Comparison of ENCODE assay signal across 8 mouse cellular contexts in the genomic region with DNA sequence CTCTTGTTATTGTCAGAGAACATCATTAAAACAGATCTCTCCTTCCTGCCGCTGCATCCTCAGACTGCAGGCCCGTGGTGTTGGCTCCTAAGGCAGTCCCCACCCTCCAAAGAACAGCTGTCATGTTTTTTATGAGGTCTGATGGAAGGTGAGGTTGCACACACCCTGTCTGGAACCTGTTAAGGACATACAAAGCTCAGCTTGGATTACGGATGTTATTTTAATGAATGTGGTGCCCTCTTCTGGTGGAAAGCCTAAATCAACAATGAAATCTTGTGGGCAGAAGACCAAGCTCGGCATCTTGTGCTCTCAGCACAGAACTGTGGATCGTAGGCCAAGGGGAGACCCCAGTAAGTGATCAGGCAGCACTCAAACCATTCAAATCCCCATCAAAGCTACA.
DNase-seq lines count a peak whose midpoint lies in the region; ATAC-seq and TF ChIP-seq lines count a peak whose summit lies in the region.

No protein-coding gene starts in this region.

- H3K4me1 ChIP-seq in liver, embryonic 14.5 days (replicated peaks; ENCODE audit: control insufficient read depth in 2 of 2, insufficient read depth in 2 of 2, low read length in 1 of 2) = no peaks in the 10 kb centered on the region
- H3K4me1 ChIP-seq in liver, embryonic 11.5 days (replicated peaks; ENCODE audit: control insufficient read depth, insufficient read depth, low read length) = no peaks in the 10 kb centered on the region
- peaks cover 9% of the 10 kb centered on the region for H3K4me1 ChIP-seq in forebrain, embryonic 15.5 days
- no peaks in the 10 kb centered on the region for H3K4me1 ChIP-seq in intestine, postnatal 0 days (replicated peaks; ENCODE audit: control insufficient read depth, insufficient read depth, low read length)

- H3K4me3 ChIP-seq in liver, embryonic 14.5 days (ENCODE audit: insufficient read depth in 1 of 2, low read depth in 2 of 2, low read length in 2 of 2) = no peak overlapping the region
- no peak overlapping the region for H3K4me3 ChIP-seq in liver, embryonic 11.5 days (ENCODE audit: low read depth, low read length)
- H3K4me3 ChIP-seq in forebrain, embryonic 15.5 days = no peak overlapping the region
- no peak overlapping the region for H3K4me3 ChIP-seq in intestine, postnatal 0 days (ENCODE audit: low read depth, low read length)

- no peak overlapping the region for H3K4me2 ChIP-seq in liver, embryonic 14.5 days (ENCODE audit: low read depth)
- H3K4me2 ChIP-seq in liver, embryonic 11.5 days = no peak overlapping the region
- H3K4me2 ChIP-seq in forebrain, embryonic 15.5 days (replicated peaks) = no peak overlapping the region
- no peak overlapping the region for H3K4me2 ChIP-seq in intestine, postnatal 0 days (replicated peaks; ENCODE audit: low read depth)

- H3K36me3 ChIP-seq in liver, embryonic 14.5 days (replicated peaks; ENCODE audit: control insufficient read depth, insufficient read depth, low read depth) = no peaks in the 10 kb centered on the region
- H3K36me3 ChIP-seq in liver, embryonic 11.5 days (ENCODE audit: control insufficient read depth, insufficient read depth, low read length) = no peaks in the 10 kb centered on the region
- H3K36me3 ChIP-seq in forebrain, embryonic 15.5 days = no peaks in the 10 kb centered on the region
- no peaks in the 10 kb centered on the region for H3K36me3 ChIP-seq in intestine, postnatal 0 days (ENCODE audit: control insufficient read depth, insufficient read depth)

- no peak for ATAC-seq in liver, embryonic 14.5 days (ENCODE audit: insufficient read depth)
- ATAC-seq in liver, embryonic 11.5 days (replicated peaks; ENCODE audit: low FRiP score) = no peak
- ATAC-seq in forebrain, embryonic 15.5 days (replicated peaks) = peak; percentile 88
- 0 out of 2 replicates have a peak, but pooled peaks have one; percentile 60 for ATAC-seq in intestine, postnatal 0 days

- peak; percentile 39 for TF ChIP-seq CTCF in liver, embryonic 14.5 days (IDR thresholded peaks at IDR 0.05; ENCODE audit: low read depth)
- peak; percentile 72 for TF ChIP-seq CTCF in intestine, postnatal 0 days (IDR thresholded peaks at IDR 0.05; ENCODE audit: low read depth)

- DNase-seq in liver, embryonic 14.5 days (ENCODE audit: low read depth in 3 of 3, low spot score in 3 of 3) = peak in 2 of 3 experiments; percentile 12 to 22
- no peak for DNase-seq in liver, embryonic 11.5 days (ENCODE audit: low spot score)
- DNase-seq in cerebellum, adult 11-12 months = peak; percentile 5
- peak; percentile 31 to 87 for DNase-seq in left cerebral cortex, postnatal 10 days (ENCODE audit: extremely low spot score in 1 of 2, low spot score in 2 of 2)
- peak; percentile 33 for DNase-seq in neural tube, embryonic 10.5 days (ENCODE audit: extremely low spot score, low spot score)
- no peak for DNase-seq in spleen, postnatal 4 days (ENCODE audit: low spot score in 2 of 2)

- no peaks in the 10 kb centered on the region for H3K9me3 ChIP-seq in liver, embryonic 14.5 days (ENCODE audit: control insufficient read depth, low read length)
- H3K9me3 ChIP-seq in liver, embryonic 11.5 days (ENCODE audit: control insufficient read depth, low read length) = no peaks in the 10 kb centered on the region
- no peaks in the 10 kb centered on the region for H3K9me3 ChIP-seq in forebrain, embryonic 15.5 days
- H3K9me3 ChIP-seq in intestine, postnatal 0 days (ENCODE audit: control insufficient read depth) = no peaks in the 10 kb centered on the region

- WGBS in liver, embryonic 14.5 days (ENCODE audit: insufficient replicate concordance) = 36% methylated on average over 5 of the region's 5 CpGs
- 45% methylated on average over 5 of the region's 5 CpGs for WGBS in liver, embryonic 11.5 days
- 16% methylated on average over 5 of the region's 5 CpGs for WGBS in forebrain, embryonic 15.5 days
- 25% methylated on average over 5 of the region's 5 CpGs for WGBS in intestine, postnatal 0 days

- intact Hi-C loops in left cerebral cortex, postnatal 10 days (cut with DNase I) = loop anchor here (5.0 kb wide), 3 partner anchors 519 to 824 kb away; a partner anchor contains a TSS

- no peak overlapping the region for H3K9ac ChIP-seq in liver, embryonic 14.5 days (replicated peaks)
- no peak overlapping the region for H3K9ac ChIP-seq in liver, embryonic 11.5 days (ENCODE audit: low read depth, low read length)
- no peak overlapping the region for H3K9ac ChIP-seq in forebrain, embryonic 15.5 days (replicated peaks)
- H3K9ac ChIP-seq in intestine, postnatal 0 days (ENCODE audit: low read depth, low read length) = no peak overlapping the region

- no peak for TF ChIP-seq EP300 in liver, embryonic 14.5 days (IDR thresholded peaks at IDR 0.05; ENCODE audit: low read depth)

- no peak overlapping the region for H3K27ac ChIP-seq in liver, embryonic 14.5 days
- H3K27ac ChIP-seq in liver, embryonic 11.5 days (ENCODE audit: low read depth, low read length) = no peak overlapping the region
- H3K27ac ChIP-seq in forebrain, embryonic 15.5 days (replicated peaks) = peak overlapping the region; percentile 50
- H3K27ac ChIP-seq in intestine, postnatal 0 days (ENCODE audit: low read depth, low read length) = no peak overlapping the region

- no peaks in the 10 kb centered on the region for H3K27me3 ChIP-seq in liver, embryonic 14.5 days (ENCODE audit: control insufficient read depth, insufficient read depth, low read length)
- no peaks in the 10 kb centered on the region for H3K27me3 ChIP-seq in liver, embryonic 11.5 days (replicated peaks; ENCODE audit: control insufficient read depth, insufficient read depth, low read length)
- no peaks in the 10 kb centered on the region for H3K27me3 ChIP-seq in forebrain, embryonic 15.5 days
- H3K27me3 ChIP-seq in intestine, postnatal 0 days (replicated peaks; ENCODE audit: control insufficient read depth, insufficient read depth, low read length) = no peaks in the 10 kb centered on the region

Comparison
In these comparisons a context has a peak if more than half of its experiments do, and no peak if none do; other contexts are left out.
1. DNase-seq: peak in liver, embryonic 14.5 days (2 of 3), cerebellum, adult 11-12 months (single experiment), left cerebral cortex, postnatal 10 days (2 of 2) and neural tube, embryonic 10.5 days (single experiment); none in liver, embryonic 11.5 days (single experiment) and spleen, postnatal 4 days (0 of 2).
2. ATAC-seq: peak in forebrain, embryonic 15.5 days (single experiment) and intestine, postnatal 0 days (single experiment); none in liver, embryonic 14.5 days (single experiment) and liver, embryonic 11.5 days (single experiment).